Mouse (Mus musculus) MEL (cell line): ENCODE data around the gene Cpt1a. TPM values are rescaled to one million over a fixed set of nuclear protein-coding genes. Genes with fewer than 3 reads are reported as not detected.

Source experiments
- DNase-seq: peaks from one replicate; pipeline ENCODE4 v3.0.0; 2011; ENCODE audit warnings: low read depth, low spot score
- H3K27ac ChIP-seq: 2 replicates; pipeline ENCODE4 v1.5.1; 2012; ENCODE audit warnings: low read depth, mild to moderate bottlenecking, control low read depth, low read length, moderate library complexity; ENCODE audit not compliant: control insufficient read depth
- H3K27me3 ChIP-seq, 2 experiments: fragments of 150-350 bp in 1 of 2; sonication (generic) in 1 of 2; 2 replicates each; pipeline ENCODE4 v1.6.1; 2012; ENCODE audit warnings: low read length in 2 of 2, mild to moderate bottlenecking in 2 of 2, improper control_type of control experiment in 1 of 2, moderate library complexity in 1 of 2; ENCODE audit not compliant: insufficient read depth in 2 of 2, control insufficient read depth in 1 of 2
- H3K36me3 ChIP-seq, 2 experiments: 2 replicates each; pipeline ENCODE4 v1.6.1; 2012 to 2014; ENCODE audit warnings: low read length in 2 of 2, improper control_type of control experiment in 1 of 2, inconsistent platforms in 1 of 2, mild to moderate bottlenecking in 1 of 2; ENCODE audit not compliant: insufficient read depth in 2 of 2, control insufficient read depth in 1 of 2
- H3K4me1 ChIP-seq, 2 experiments: fragments of 150-350 bp in 1 of 2; sonication (generic) in 1 of 2; 2 replicates each; pipeline ENCODE4 v1.6.1; 2012; ENCODE audit warnings: low read length in 2 of 2, improper control_type of control experiment in 1 of 2, mild to moderate bottlenecking in 1 of 2; ENCODE audit not compliant: insufficient read depth in 2 of 2, control insufficient read depth in 1 of 2
- H3K4me3 ChIP-seq, 2 experiments: fragments of 150-350 bp in 1 of 2; sonication (generic) in 1 of 2; 2 replicates each; pipeline ENCODE4 v1.5.1; 2012; ENCODE audit warnings: low read depth in 2 of 2, low read length in 2 of 2, mild to moderate bottlenecking in 2 of 2, moderate library complexity in 2 of 2, control low read depth in 1 of 2, improper control_type of control experiment in 1 of 2; ENCODE audit not compliant: control insufficient read depth in 1 of 2, insufficient read depth in 1 of 2
- H3K79me2 ChIP-seq: 2 replicates; pipeline ENCODE4 v1.6.1; 2012; ENCODE audit warnings: mild to moderate bottlenecking, low read length, moderate library complexity; ENCODE audit not compliant: control insufficient read depth, poor library complexity, insufficient read depth
- H3K9ac ChIP-seq: 2 replicates; pipeline ENCODE4 v1.6.1; 2012; ENCODE audit warnings: low read depth, mild to moderate bottlenecking, control low read depth, low read length, moderate library complexity; ENCODE audit not compliant: control insufficient read depth, poor library complexity, severe bottlenecking
- H3K9me3 ChIP-seq: fragments of 150-350 bp; sonication (generic); replicated peaks from 2 replicates; pipeline ENCODE4 v1.6.1; 2012; ENCODE audit warnings: mild to moderate bottlenecking, low read length, improper control_type of control experiment, moderate library complexity; ENCODE audit not compliant: insufficient read depth
- CHD1 ChIP-seq: IDR thresholded peaks from 2 replicates; pipeline ENCODE4 v1.6.1; 2012; ENCODE audit warnings: low read depth, mild to moderate bottlenecking, inconsistent platforms, low read length, improper control_type of control experiment
- CTCF ChIP-seq, 3 experiments: IDR thresholded peaks in 2 of 3; conservative IDR thresholded peaks in 1 of 3; 2 replicates each; pipeline ENCODE4 v1.5.1; 2011 to 2012; ENCODE audit warnings: low read length in 3 of 3, low read depth in 2 of 3, mild to moderate bottlenecking in 2 of 3, improper control_type of control experiment in 1 of 3, inconsistent platforms in 1 of 3, mixed read lengths in 1 of 3, moderate library complexity in 1 of 3; ENCODE audit not compliant: control insufficient read depth in 1 of 3, insufficient read depth in 1 of 3, poor library complexity in 1 of 3, severe bottlenecking in 1 of 3
- ETS1 ChIP-seq: IDR thresholded peaks from 2 replicates; pipeline ENCODE4 v1.6.1; 2012; ENCODE audit warnings: low read depth, mild to moderate bottlenecking, inconsistent platforms, low read length, improper control_type of control experiment, moderate library complexity
- MEF2A ChIP-seq: IDR thresholded peaks from 2 replicates; pipeline ENCODE4 v1.6.1; 2014; ENCODE audit warnings: low read depth, mild to moderate bottlenecking, inconsistent platforms, low read length, improper control_type of control experiment; ENCODE audit not compliant: poor library complexity, insufficient replicate concordance, severe bottlenecking; ENCODE audit errors: extremely low read depth
- POLR2AphosphoS2 ChIP-seq: IDR thresholded peaks from 2 replicates; pipeline ENCODE4 v1.6.1; 2011; ENCODE audit warnings: low read length, improper control_type of control experiment
- RAD21 ChIP-seq: IDR thresholded peaks from 2 replicates; pipeline ENCODE4 v1.6.1; 2011; ENCODE audit warnings: mild to moderate bottlenecking, low read depth, low read length, improper control_type of control experiment
- RCOR1 ChIP-seq: IDR thresholded peaks from 2 replicates; pipeline ENCODE4 v1.6.1; 2012; ENCODE audit warnings: low read depth, mild to moderate bottlenecking, inconsistent platforms, low read length, improper control_type of control experiment
- SIN3A ChIP-seq: IDR thresholded peaks from 2 replicates; pipeline ENCODE4 v1.6.1; 2012; ENCODE audit warnings: low read length, improper control_type of control experiment, inconsistent platforms
- SMC3 ChIP-seq: IDR thresholded peaks from 2 replicates; pipeline ENCODE4 v1.6.1; 2011; ENCODE audit warnings: low read depth, low read length, improper control_type of control experiment
- UBTF ChIP-seq: IDR thresholded peaks from 2 replicates; pipeline ENCODE4 v1.6.1; 2012; ENCODE audit warnings: low read depth, mild to moderate bottlenecking, inconsistent platforms, low read length, improper control_type of control experiment, moderate library complexity, borderline replicate concordance; ENCODE audit not compliant: insufficient read depth
- ZC3H11A ChIP-seq: IDR thresholded peaks from 2 replicates; pipeline ENCODE4 v1.6.1; 2012; ENCODE audit warnings: low read depth, mild to moderate bottlenecking, inconsistent platforms, low read length, improper control_type of control experiment
- polyA plus RNA-seq, 2 experiments: library from polyadenylated mRNA; stranded (reverse) in 1 of 2; unstranded in 1 of 2; fragments of >175 nt in 1 of 2; fragments of >200 nt in 1 of 2; gene quantifications; 2 replicates each; pipeline versions ENCODE4 v1.2.1 to v1.2.4; 2012; ENCODE audit warnings: low replicate concordance in 2 of 2, low read depth in 1 of 2; ENCODE audit not compliant: insufficient read length in 2 of 2, insufficient read depth in 1 of 2, missing spikeins in 1 of 2
- total RNA-seq: library from RNA; depleted of rRNA; stranded (reverse); fragments of 300-350 nt; gene quantifications from 2 replicates; pipeline ENCODE4 v1.2.3, GENCODE M21; 2012

Cpt1a gene
- total and polyA plus RNA-seq, 3 experiments = 16.1 to 40.4 TPM; not detected in 1

DNA sequence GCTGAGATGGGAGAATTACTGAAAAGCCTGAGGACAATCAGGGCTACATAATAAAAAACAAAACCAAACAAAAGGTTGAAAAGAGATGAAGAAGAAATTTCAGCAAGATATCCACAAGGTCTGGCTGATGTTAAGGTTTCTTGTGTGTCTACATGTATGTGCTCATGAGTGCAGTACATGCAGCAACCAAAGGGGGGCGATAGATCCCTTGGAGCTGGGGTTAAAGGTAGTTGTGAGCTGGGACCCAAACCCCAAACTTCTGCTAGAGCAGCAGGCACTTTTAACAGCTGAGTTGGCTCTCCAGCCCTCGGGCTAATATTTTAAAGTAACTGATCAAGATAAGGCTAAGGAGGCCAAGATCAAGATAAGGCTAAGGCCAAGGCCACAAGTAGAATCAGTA is 51.9 kb downstream of the Cpt1a start:
- Histone ChIP-seq H3K9me3 (no peaks in the 10 kb centered on the region), H3K4me3 (no peak overlapping the region), H3K27ac (no peak overlapping the region), H3K27me3 (no peaks in the 10 kb centered on the region), H3K79me2 (no peaks in the 10 kb centered on the region), H3K4me1 (peaks cover 3 to 9% of the 10 kb centered on the region in 2 experiments), H3K36me3 (peaks cover 0 to 2% of the 10 kb centered on the region in 2 experiments; a peak in 1 of 4 replicates), H3K9ac (no peak overlapping the region)
- no peak for TF ChIP-seq CHD1
- TF ChIP-seq SMC3 = peak; percentile 19; the same call in 1 of the 2 replicates
- TF ChIP-seq RAD21 = peak; percentile 15
- no peak for TF ChIP-seq RCOR1
- TF ChIP-seq CTCF (IDR thresholded peaks at IDR 0.05 in 2 of 3, conservative IDR thresholded peaks at IDR 0.05 in 1 of 3; ENCODE audit: control insufficient read depth in 1 of 3, insufficient read depth in 1 of 3, low read depth in 2 of 3, low read length in 3 of 3, poor library complexity in 1 of 3, severe bottlenecking in 1 of 3) = peak; percentile 31 to 50 (median 41)
- DNase-seq = peak; percentile 53

GRCm38 (mm10) chr19:3375945-3376495 is 53.9 kb downstream of the Cpt1a start:
- Histone ChIP-seq H3K27me3 (no peaks in the 10 kb centered on the region), H3K79me2 (no peaks in the 10 kb centered on the region), H3K4me1 (peaks cover 3 to 9% of the 10 kb centered on the region in 2 experiments), H3K9me3 (no peaks in the 10 kb centered on the region), H3K27ac (no peak overlapping the region), H3K9ac (no peak overlapping the region), H3K36me3 (peaks cover 0 to 2% of the 10 kb centered on the region in 2 experiments; a peak in 2 of 4 replicates), H3K4me3 (no peak overlapping the region)
- no peak for TF ChIP-seq POLR2AphosphoS2
- TF ChIP-seq MEF2A = no peak
- DNase-seq = no peak

DNA sequence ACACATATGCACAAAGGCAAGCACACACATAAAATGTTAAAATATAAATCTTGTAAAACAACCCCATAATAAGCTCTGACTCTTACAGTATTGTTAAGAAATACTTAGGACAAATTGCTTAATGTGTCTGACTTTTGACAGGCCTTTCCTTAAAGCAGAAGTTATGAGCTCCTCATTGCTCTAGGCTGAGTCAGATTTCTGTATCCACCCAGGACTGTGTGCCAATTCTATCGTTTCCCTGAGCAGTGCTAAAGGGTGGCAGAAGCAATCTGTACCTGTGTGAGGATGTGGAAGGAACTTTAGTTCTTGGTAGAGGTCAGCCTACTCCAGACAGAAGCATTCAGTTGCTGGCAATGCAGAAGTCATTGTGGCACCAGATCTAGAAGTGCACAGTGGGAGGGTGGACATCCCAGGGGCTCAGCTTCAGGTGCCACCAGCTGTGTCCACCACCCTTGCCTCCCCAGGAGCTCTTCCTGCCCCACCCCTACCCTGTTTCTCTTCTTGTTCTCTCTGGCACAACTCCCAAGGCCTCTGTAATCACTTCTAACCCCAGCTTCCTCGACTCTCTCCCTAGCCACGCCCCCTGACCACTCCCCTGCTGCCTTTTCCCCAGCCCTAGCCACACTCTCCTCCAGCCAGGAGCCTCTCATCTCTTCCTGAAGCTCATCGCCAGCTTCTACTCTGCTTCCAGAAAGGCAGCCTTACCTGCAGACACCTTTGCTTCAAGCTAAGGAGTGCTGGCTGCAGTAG is 55.0 kb downstream of the Cpt1a start:
- H3K4me1 ChIP-seq = peaks cover 3 to 13% of the 10 kb centered on the region in 2 experiments
- no peak overlapping the region for H3K9ac ChIP-seq
- DNase-seq = peak; percentile 72
- H3K79me2 ChIP-seq = no peaks in the 10 kb centered on the region
- no peak overlapping the region for H3K27ac ChIP-seq
- H3K27me3 ChIP-seq = no peaks in the 10 kb centered on the region
- TF ChIP-seq RAD21 (no peak), ZC3H11A (no peak), ETS1 (no peak), UBTF (no peak), SIN3A (no peak), CTCF (IDR thresholded peaks at IDR 0.05 in 2 of 3, conservative IDR thresholded peaks at IDR 0.05 in 1 of 3; ENCODE audit: control insufficient read depth in 1 of 3, insufficient read depth in 1 of 3, low read depth in 2 of 3, low read length in 3 of 3, poor library complexity in 1 of 3, severe bottlenecking in 1 of 3) (no peak)
- H3K36me3 ChIP-seq = peaks cover 0 to 6% of the 10 kb centered on the region in 2 experiments; a peak in 2 of 4 replicates
- H3K4me3 ChIP-seq = no peak overlapping the region
- H3K9me3 ChIP-seq = no peaks in the 10 kb centered on the region
